Mouse (Mus musculus): ENCODE results near the gene Trio. TPM values are rescaled to one million over a fixed set of nuclear protein-coding genes. Genes with fewer than 3 reads are reported as not detected.

The Trio gene
- polyA plus RNA-seq, 1 experiment from 2014 or later = 5.1 TPM

DNA sequence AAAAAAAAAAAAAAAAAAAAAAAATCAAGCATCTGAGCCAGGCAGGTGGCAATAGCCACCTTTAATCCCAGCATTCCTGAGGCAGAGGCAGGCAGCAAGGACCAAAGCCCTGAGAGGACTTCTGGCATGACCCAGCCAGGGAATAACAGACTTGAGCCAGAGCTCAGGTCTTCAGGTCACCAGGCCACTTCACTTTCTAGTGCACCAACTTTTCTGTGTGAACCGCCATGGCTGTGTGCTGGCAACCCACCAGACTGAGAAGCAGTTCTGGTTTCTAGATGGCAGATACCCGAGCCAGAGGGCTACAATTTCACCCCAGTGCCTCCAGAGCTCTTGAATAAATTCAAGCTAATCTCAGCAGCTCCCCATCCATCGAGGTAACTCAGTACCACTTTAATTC lies 104.9 kb downstream of the Trio start:
- H3K27me3 ChIP-seq (ENCODE audit: insufficient read depth, low read length) = no peaks in the 10 kb centered on the region
- no peak overlapping the region for H3K4me3 ChIP-seq (ENCODE audit: low read depth, low read length)
- 59% methylated on average over 3 of the region's 3 CpGs for WGBS (ENCODE audit: insufficient replicate concordance)
- H3K36me3 ChIP-seq (replicated peaks; ENCODE audit: insufficient read depth, low read length) = peaks cover 7% of the 10 kb centered on the region; the same call in 1 of the 2 replicates
- no peak overlapping the region for H3K27ac ChIP-seq (ENCODE audit: low read depth)
- ATAC-seq (no peak), DNase-seq (no peak)
- no peak overlapping the region for H3K4me2 ChIP-seq (ENCODE audit: low read depth, low read length)
- H3K4me1 ChIP-seq (ENCODE audit: insufficient read depth) = peaks cover 8% of the 10 kb centered on the region
- no peaks in the 10 kb centered on the region for H3K9me3 ChIP-seq (ENCODE audit: low read length)
- H3K9ac ChIP-seq (replicated peaks) = no peak overlapping the region
- TF ChIP-seq EP300 (IDR thresholded peaks at IDR 0.05; ENCODE audit: low read depth) = no peak
- no peak for TF ChIP-seq CTCF (IDR thresholded peaks at IDR 0.05; ENCODE audit: low read depth)

GRCm38 (mm10) chr15:27919540-27919939 lies 106.1 kb downstream of the Trio start:
- no peaks in the 10 kb centered on the region for H3K9me3 ChIP-seq (ENCODE audit: low read length)
- TF ChIP-seq EP300 (IDR thresholded peaks at IDR 0.05; ENCODE audit: low read depth) (no peak), CTCF (IDR thresholded peaks at IDR 0.05; ENCODE audit: low read depth) (peak; percentile 70)
- no peak overlapping the region for H3K4me2 ChIP-seq (ENCODE audit: low read depth, low read length)
- H3K9ac ChIP-seq (replicated peaks) = no peak overlapping the region
- WGBS (ENCODE audit: insufficient replicate concordance) = 16% methylated on average over 5 of the region's 5 CpGs
- H3K4me1 ChIP-seq (ENCODE audit: insufficient read depth) = peaks cover 8% of the 10 kb centered on the region
- 0 out of 2 replicates have a peak, but pooled peaks have one; percentile 44 for ATAC-seq
- no peak overlapping the region for H3K4me3 ChIP-seq (ENCODE audit: low read depth, low read length)
- H3K36me3 ChIP-seq (replicated peaks; ENCODE audit: insufficient read depth, low read length) = peaks cover 7% of the 10 kb centered on the region; the same call in 1 of the 2 replicates
- H3K27ac ChIP-seq (ENCODE audit: low read depth) = no peak overlapping the region
- H3K27me3 ChIP-seq (ENCODE audit: insufficient read depth, low read length) = no peaks in the 10 kb centered on the region
- DNase-seq = peak; percentile 48

- H3K4me2 ChIP-seq (ENCODE audit: low read depth, low read length) = no peak overlapping the region
- 75% methylated on average over 9 of the region's 9 CpGs for WGBS (ENCODE audit: insufficient replicate concordance)
- DNase-seq = no peak
- H3K27me3 ChIP-seq (ENCODE audit: insufficient read depth, low read length) = no peaks in the 10 kb centered on the region
- H3K9me3 ChIP-seq (ENCODE audit: low read length) = no peaks in the 10 kb centered on the region
- no peak for ATAC-seq
- H3K4me1 ChIP-seq (ENCODE audit: insufficient read depth) = peaks cover 6% of the 10 kb centered on the region
- no peak overlapping the region for H3K4me3 ChIP-seq (ENCODE audit: low read depth, low read length)
- TF ChIP-seq EP300 (IDR thresholded peaks at IDR 0.05; ENCODE audit: low read depth) = no peak
- TF ChIP-seq CTCF (IDR thresholded peaks at IDR 0.05; ENCODE audit: low read depth) = no peak
- no peak overlapping the region for H3K9ac ChIP-seq (replicated peaks)
- H3K36me3 ChIP-seq (replicated peaks; ENCODE audit: insufficient read depth, low read length) = peaks cover 7% of the 10 kb centered on the region; the same call in 1 of the 2 replicates
- H3K27ac ChIP-seq (ENCODE audit: low read depth) = no peak overlapping the region
Measured at GRCm38 (mm10) chr15:27918798-27919197, 106.8 kb downstream of the Trio start.

- TF ChIP-seq EP300 (IDR thresholded peaks at IDR 0.05; ENCODE audit: low read depth) (no peak), CTCF (IDR thresholded peaks at IDR 0.05; ENCODE audit: low read depth) (peak; percentile 41)
- no peak for DNase-seq
- Histone ChIP-seq H3K4me2 (ENCODE audit: low read depth, low read length) (no peak overlapping the region), H3K27me3 (ENCODE audit: insufficient read depth, low read length) (no peaks in the 10 kb centered on the region), H3K36me3 (replicated peaks; ENCODE audit: insufficient read depth, low read length) (peaks cover 7% of the 10 kb centered on the region; the same call in 1 of the 2 replicates), H3K9me3 (ENCODE audit: low read length) (no peaks in the 10 kb centered on the region), H3K9ac (replicated peaks) (no peak overlapping the region), H3K4me3 (ENCODE audit: low read depth, low read length) (no peak overlapping the region), H3K4me1 (ENCODE audit: insufficient read depth) (no peaks in the 10 kb centered on the region), H3K27ac (ENCODE audit: low read depth) (no peak overlapping the region)
- 67% methylated on average over 4 of the region's 4 CpGs for WGBS (ENCODE audit: insufficient replicate concordance)
- no peak for ATAC-seq
Measured at GRCm38 (mm10) chr15:27916204-27916603, 109.4 kb downstream of the Trio start.

DNA sequence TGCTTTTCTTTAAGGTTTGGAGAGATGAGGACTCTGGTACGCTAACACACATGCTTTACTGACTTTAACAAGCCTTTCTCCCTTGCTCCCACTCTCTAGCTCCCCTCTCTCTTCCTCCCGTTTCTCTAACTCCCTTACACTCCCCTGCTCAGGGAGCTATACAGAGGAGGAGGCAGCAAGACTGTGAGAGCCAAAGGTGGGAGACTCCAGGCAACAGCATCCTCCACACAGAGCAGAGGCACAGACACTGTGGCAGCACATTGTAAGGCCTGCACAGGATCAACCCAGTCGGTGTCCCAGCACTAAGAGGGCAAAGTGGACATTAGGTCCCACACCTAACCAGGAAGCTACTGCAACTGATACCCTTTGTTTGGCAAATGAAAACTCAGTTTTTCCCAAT lies 112.6 kb downstream of the Trio start:
- H3K27me3 ChIP-seq (ENCODE audit: insufficient read depth, low read length) = no peaks in the 10 kb centered on the region
- no peaks in the 10 kb centered on the region for H3K9me3 ChIP-seq (ENCODE audit: low read length)
- DNase-seq (no peak), ATAC-seq (no peak)
- no peaks in the 10 kb centered on the region for H3K4me1 ChIP-seq (ENCODE audit: insufficient read depth)
- H3K4me2 ChIP-seq (ENCODE audit: low read depth, low read length) = no peak overlapping the region
- 50% methylated on average over 3 of the region's 3 CpGs for WGBS (ENCODE audit: insufficient replicate concordance)
- H3K27ac ChIP-seq (ENCODE audit: low read depth) = no peak overlapping the region
- TF ChIP-seq CTCF (IDR thresholded peaks at IDR 0.05; ENCODE audit: low read depth) (no peak), EP300 (IDR thresholded peaks at IDR 0.05; ENCODE audit: low read depth) (no peak)
- peaks cover 7% of the 10 kb centered on the region; the same call in 1 of the 2 replicates for H3K36me3 ChIP-seq (replicated peaks; ENCODE audit: insufficient read depth, low read length)
- no peak overlapping the region for H3K9ac ChIP-seq (replicated peaks)
- H3K4me3 ChIP-seq (ENCODE audit: low read depth, low read length) = no peak overlapping the region

DNA sequence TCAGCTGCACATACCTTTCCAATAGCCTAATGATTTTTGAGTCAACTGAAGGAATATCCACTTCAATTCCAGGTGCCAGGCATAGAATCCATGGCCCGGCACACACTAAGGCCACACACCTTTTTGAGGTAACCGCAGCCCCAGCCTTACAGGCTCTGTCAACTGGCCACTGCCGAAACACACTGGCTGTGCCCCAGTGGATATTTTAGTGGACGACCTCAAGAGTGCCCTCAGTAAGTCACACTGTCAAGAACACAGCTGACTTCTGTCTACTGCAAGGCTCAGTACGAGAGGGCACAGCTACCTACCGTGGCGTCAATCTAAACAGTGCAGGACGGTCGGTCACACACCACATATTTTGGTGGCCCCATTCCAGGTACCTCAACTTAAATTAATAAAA lies 114.5 kb downstream of the Trio start:
- no peaks in the 10 kb centered on the region for H3K4me1 ChIP-seq (ENCODE audit: insufficient read depth)
- TF ChIP-seq CTCF (IDR thresholded peaks at IDR 0.05; ENCODE audit: low read depth) = no peak
- TF ChIP-seq EP300 (IDR thresholded peaks at IDR 0.05; ENCODE audit: low read depth) = no peak
- H3K9me3 ChIP-seq (ENCODE audit: low read length) = no peaks in the 10 kb centered on the region
- no peak overlapping the region for H3K4me2 ChIP-seq (ENCODE audit: low read depth, low read length)
- H3K27me3 ChIP-seq (ENCODE audit: insufficient read depth, low read length) = no peaks in the 10 kb centered on the region
- 83% methylated on average over 9 of the region's 9 CpGs for WGBS (ENCODE audit: insufficient replicate concordance)
- no peak for ATAC-seq
- DNase-seq = no peak
- H3K27ac ChIP-seq (ENCODE audit: low read depth) = no peak overlapping the region
- no peak overlapping the region for H3K9ac ChIP-seq (replicated peaks)
- H3K36me3 ChIP-seq (replicated peaks; ENCODE audit: insufficient read depth, low read length) = no peaks in the 10 kb centered on the region
- H3K4me3 ChIP-seq (ENCODE audit: low read depth, low read length) = no peak overlapping the region

GRCm38 (mm10) chr15:27910179-27910578 lies 115.5 kb downstream of the Trio start:
- TF ChIP-seq EP300 (IDR thresholded peaks at IDR 0.05; ENCODE audit: low read depth) = no peak
- no peak for TF ChIP-seq CTCF (IDR thresholded peaks at IDR 0.05; ENCODE audit: low read depth)
- 63% methylated on average over 7 of the region's 7 CpGs for WGBS (ENCODE audit: insufficient replicate concordance)
- peak overlapping the region; percentile 24 for H3K4me2 ChIP-seq (ENCODE audit: low read depth, low read length)
- H3K4me1 ChIP-seq (ENCODE audit: insufficient read depth) = no peaks in the 10 kb centered on the region
- peak; percentile 91 for ATAC-seq
- H3K4me3 ChIP-seq (ENCODE audit: low read depth, low read length) = no peak overlapping the region
- no peaks in the 10 kb centered on the region for H3K9me3 ChIP-seq (ENCODE audit: low read length)
- no peaks in the 10 kb centered on the region for H3K36me3 ChIP-seq (replicated peaks; ENCODE audit: insufficient read depth, low read length)
- H3K27ac ChIP-seq (ENCODE audit: low read depth) = peak overlapping the region; percentile 9; the same call in 1 of the 2 replicates
- H3K9ac ChIP-seq (replicated peaks) = no peak overlapping the region
- DNase-seq = no peak
- H3K27me3 ChIP-seq (ENCODE audit: insufficient read depth, low read length) = no peaks in the 10 kb centered on the region

Data from liver, postnatal 0 days (tissue).